Mouse (Mus musculus) olfactory bulb, adult 2 months (tissue): ENCODE data around the gene Exosc5.

Source experiments
- CTCF ChIP-seq: fragments of 200-500 bp; IDR thresholded peaks from 2 replicates; pipeline ENCODE4 v1.5.1; 2012; ENCODE audit warnings: low read depth, mild to moderate bottlenecking, low read length, moderate library complexity; ENCODE audit not compliant: insufficient read depth
- POLR2A ChIP-seq: fragments of 200-500 bp; IDR thresholded peaks from 2 replicates; pipeline ENCODE4 v1.6.1; 2012; ENCODE audit warnings: mild to moderate bottlenecking, low read depth, low read length, moderate library complexity; ENCODE audit not compliant: insufficient read depth

DNA sequence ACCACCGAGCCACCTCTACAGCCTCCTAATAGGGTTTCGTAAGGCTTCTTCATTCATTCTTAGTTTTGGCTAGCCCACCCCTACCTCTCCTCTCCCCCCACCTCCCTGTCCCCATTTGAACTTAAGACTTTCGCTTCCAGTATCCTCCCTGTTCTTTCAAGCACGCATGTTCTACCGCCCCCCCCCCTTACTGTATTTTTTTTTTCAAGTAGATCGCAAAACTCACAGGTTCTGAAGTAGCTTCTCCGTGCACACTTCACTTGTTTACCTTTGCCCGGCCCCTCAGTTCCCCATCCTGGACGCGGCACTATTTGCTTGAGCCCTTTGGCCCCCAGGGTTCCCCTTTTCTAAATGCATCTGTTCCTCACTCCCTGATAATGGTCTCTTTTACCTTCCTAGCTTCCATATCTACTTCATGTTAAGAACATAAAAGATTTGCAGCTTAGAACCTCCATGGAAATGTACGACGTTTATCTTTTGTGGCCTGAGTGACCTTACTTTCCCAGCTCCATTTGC lies 6.7 kb upstream of the Exosc5 start:
- TF ChIP-seq POLR2A: no peak
- TF ChIP-seq CTCF: no peak
